Mouse (Mus musculus): ENCODE measurements around the gene 1700016K19Rik. TPM values are rescaled to one million over a fixed set of nuclear protein-coding genes. Genes with fewer than 3 reads are reported as not detected.

1700016K19Rik gene
- polyA plus RNA-seq, 1 experiment from 2014 or later, result 0.64 TPM

- Histone ChIP-seq H3K4me2 (replicated peaks) (no peak overlapping the region), H3K27me3 (no peaks in the 10 kb centered on the region), H3K9me3 (no peaks in the 10 kb centered on the region), H3K36me3 (peaks cover 12% of the 10 kb centered on the region), H3K4me1 (peaks cover 31% of the 10 kb centered on the region), H3K9ac (no peak overlapping the region), H3K27ac (no peak overlapping the region), H3K4me3 (no peak overlapping the region)
- 63% methylated on average over 4 of the region's 4 CpGs for WGBS
- ATAC-seq (ENCODE audit: low FRiP score, low read depth), result no peak
Measured at GRCm38 (mm10) chr11:76040761-76041376, 41.2 kb downstream of the 1700016K19Rik start.

DNA sequence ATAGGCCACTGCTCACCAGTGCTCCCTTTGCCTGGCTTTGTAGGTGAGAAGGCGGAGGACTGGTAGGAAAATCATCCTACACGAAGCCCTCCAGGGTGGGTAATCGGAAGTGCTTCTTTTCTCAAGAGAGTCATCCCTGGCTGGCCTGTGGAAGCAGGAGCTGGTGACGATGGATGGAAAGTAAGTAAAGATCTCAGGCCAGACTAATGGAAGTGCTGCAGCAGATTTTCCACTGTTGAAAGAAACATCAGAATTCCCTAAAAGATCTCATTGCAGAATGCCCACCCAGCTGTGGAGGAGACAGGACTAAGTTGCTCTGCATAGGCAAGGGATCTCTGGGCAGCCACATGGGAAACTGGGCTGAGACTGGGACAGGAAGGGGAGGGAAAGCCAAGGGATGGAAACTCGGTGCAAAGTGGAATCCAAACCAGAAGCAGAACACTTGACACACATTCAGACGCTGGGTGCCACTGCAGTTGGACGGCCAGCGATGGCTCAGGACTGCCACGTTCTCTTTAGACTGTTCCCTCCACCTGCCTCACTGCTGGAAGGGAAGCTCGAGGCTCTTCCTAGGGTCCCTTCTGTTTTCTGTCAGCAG lies 42.4 kb downstream of the 1700016K19Rik start:
- no peak for ATAC-seq (ENCODE audit: low FRiP score, low read depth)
- H3K27ac ChIP-seq, result peak overlapping the region; percentile 71
- H3K4me3 ChIP-seq, result no peak overlapping the region
- no peaks in the 10 kb centered on the region for H3K9me3 ChIP-seq
- H3K27me3 ChIP-seq, result no peaks in the 10 kb centered on the region
- WGBS, result 51% methylated on average over 10 of the region's 10 CpGs
- peaks cover 31% of the 10 kb centered on the region for H3K4me1 ChIP-seq
- H3K36me3 ChIP-seq, result peaks cover 25% of the 10 kb centered on the region
- H3K4me2 ChIP-seq (replicated peaks), result no peak overlapping the region
- no peak overlapping the region for H3K9ac ChIP-seq

DNA sequence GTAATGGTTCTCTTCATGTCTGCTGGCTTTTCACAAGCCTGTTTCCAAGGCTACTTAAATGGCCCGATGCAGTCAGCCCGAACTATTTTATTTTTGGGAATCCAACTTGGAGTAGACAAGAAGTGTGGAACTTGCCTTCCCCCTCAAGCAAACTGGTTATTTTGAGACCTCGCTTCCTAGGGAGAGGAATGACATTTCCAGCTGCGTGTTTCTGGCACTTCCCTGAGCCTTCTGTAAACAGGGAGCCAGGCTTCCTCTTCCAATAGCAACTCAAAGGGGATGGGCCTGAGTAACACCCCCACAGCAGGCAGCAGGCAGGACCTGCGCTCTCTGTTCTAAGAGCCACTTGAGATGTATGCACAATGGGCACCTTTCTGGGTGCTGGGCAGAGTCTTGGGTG lies 43.2 kb downstream of the 1700016K19Rik start:
- Histone ChIP-seq H3K4me1 (peaks cover 31% of the 10 kb centered on the region), H3K4me3 (no peak overlapping the region), H3K27me3 (no peaks in the 10 kb centered on the region), H3K9me3 (no peaks in the 10 kb centered on the region), H3K27ac (0 out of 2 replicates have a peak overlapping the region, but pooled peaks have one; percentile 71), H3K36me3 (peaks cover 27% of the 10 kb centered on the region), H3K9ac (no peak overlapping the region), H3K4me2 (replicated peaks) (no peak overlapping the region)
- ATAC-seq (ENCODE audit: low FRiP score, low read depth), result no peak
- WGBS, result 24% methylated on average over 5 of the region's 5 CpGs

GRCm38 (mm10) chr11:76044468-76044867 lies 44.8 kb downstream of the 1700016K19Rik start:
- no peak overlapping the region for H3K27ac ChIP-seq
- no peaks in the 10 kb centered on the region for H3K9me3 ChIP-seq
- no peak; the same call in 1 of the 2 replicates for ATAC-seq (ENCODE audit: low FRiP score, low read depth)
- peaks cover 31% of the 10 kb centered on the region for H3K36me3 ChIP-seq
- H3K27me3 ChIP-seq, result no peaks in the 10 kb centered on the region
- H3K9ac ChIP-seq, result no peak overlapping the region
- H3K4me3 ChIP-seq, result no peak overlapping the region
- 77% methylated on average over 6 of the region's 6 CpGs for WGBS
- H3K4me2 ChIP-seq (replicated peaks), result no peak overlapping the region
- H3K4me1 ChIP-seq, result peaks cover 31% of the 10 kb centered on the region

GRCm38 (mm10) chr11:76045367-76045766 lies 45.7 kb downstream of the 1700016K19Rik start:
- H3K36me3 ChIP-seq, result peaks cover 31% of the 10 kb centered on the region
- no peak overlapping the region for H3K4me3 ChIP-seq
- no peaks in the 10 kb centered on the region for H3K9me3 ChIP-seq
- no peaks in the 10 kb centered on the region for H3K27me3 ChIP-seq
- ATAC-seq (ENCODE audit: low FRiP score, low read depth), result no peak
- H3K4me1 ChIP-seq, result peaks cover 31% of the 10 kb centered on the region
- no peak overlapping the region for H3K4me2 ChIP-seq (replicated peaks)
- WGBS, result 92% methylated on average over 6 of the region's 6 CpGs
- H3K9ac ChIP-seq, result no peak overlapping the region
- H3K27ac ChIP-seq, result no peak overlapping the region

DNA sequence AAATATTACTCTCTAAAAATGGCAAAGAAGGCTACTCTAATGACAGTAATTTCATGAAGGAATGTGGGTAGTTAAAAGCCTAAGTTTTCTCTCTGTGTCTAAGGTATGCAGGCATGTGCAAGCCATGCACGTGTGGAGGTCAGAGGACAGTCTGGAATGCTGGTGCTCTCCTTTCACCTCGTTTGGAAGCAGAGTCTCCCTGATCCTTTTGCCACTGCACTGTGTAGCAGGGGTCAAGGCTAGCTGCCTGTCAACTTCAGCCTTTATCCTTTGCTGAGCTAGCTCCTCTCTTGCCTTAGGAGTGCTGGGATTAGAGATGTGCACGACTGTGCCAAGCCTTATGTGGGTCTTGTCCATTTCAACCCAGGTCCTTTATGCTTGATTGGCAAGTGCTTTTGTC lies 50.8 kb downstream of the 1700016K19Rik start:
- no peak overlapping the region for H3K4me3 ChIP-seq
- no peaks in the 10 kb centered on the region for H3K27me3 ChIP-seq

GRCm38 (mm10) chr11:76050967-76051512 lies 51.3 kb downstream of the 1700016K19Rik start:
- H3K4me1 ChIP-seq, result peaks cover 18% of the 10 kb centered on the region
- WGBS, result 35% methylated on average over 5 of the region's 5 CpGs
- H3K9ac ChIP-seq, result no peak overlapping the region
- ATAC-seq (ENCODE audit: low FRiP score, low read depth), result no peak
- no peaks in the 10 kb centered on the region for H3K27me3 ChIP-seq
- H3K27ac ChIP-seq, result no peak overlapping the region; the same call in 1 of the 2 replicates
- H3K4me2 ChIP-seq (replicated peaks), result no peak overlapping the region
- no peaks in the 10 kb centered on the region for H3K9me3 ChIP-seq
- H3K4me3 ChIP-seq, result no peak overlapping the region
- peaks cover 21% of the 10 kb centered on the region for H3K36me3 ChIP-seq

More for the DNA sequence above, 50.8 kb downstream of the 1700016K19Rik start:
- WGBS, result 40% methylated on average over 3 of the region's 3 CpGs
- Histone ChIP-seq H3K9ac (no peak overlapping the region), H3K27ac (no peak overlapping the region), H3K4me1 (peaks cover 18% of the 10 kb centered on the region), H3K4me2 (replicated peaks) (no peak overlapping the region), H3K36me3 (peaks cover 22% of the 10 kb centered on the region), H3K9me3 (no peaks in the 10 kb centered on the region)
- no peak for ATAC-seq (ENCODE audit: low FRiP score, low read depth)

DNA sequence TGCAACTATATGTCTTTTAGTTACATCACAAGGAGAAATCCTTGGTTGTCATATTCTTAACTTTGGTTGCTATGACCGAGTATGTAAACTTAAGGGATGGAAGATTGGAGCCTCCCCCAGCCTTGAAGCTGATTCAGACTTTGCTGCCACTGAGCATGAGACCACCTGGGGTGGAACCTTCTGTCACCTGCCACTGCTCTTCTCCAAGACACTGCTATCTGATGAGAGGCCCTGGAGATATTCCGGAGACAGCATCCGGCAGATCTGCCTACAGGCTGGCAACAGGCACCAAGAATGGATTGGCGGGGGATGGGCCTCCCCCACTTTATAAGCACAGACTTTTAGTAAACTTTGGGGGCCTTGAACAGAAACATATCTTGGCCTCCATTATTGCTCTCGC lies 52.8 kb downstream of the 1700016K19Rik start:
- WGBS, result 88% methylated on average over 5 of the region's 5 CpGs
- no peak overlapping the region for H3K9ac ChIP-seq
- peaks cover 8% of the 10 kb centered on the region; the same call in 1 of the 2 replicates for H3K36me3 ChIP-seq
- no peak overlapping the region for H3K4me2 ChIP-seq (replicated peaks)
- no peaks in the 10 kb centered on the region for H3K27me3 ChIP-seq
- ATAC-seq (ENCODE audit: low FRiP score, low read depth), result no peak
- no peaks in the 10 kb centered on the region for H3K9me3 ChIP-seq
- H3K27ac ChIP-seq, result no peak overlapping the region
- H3K4me3 ChIP-seq, result no peak overlapping the region
- peaks cover 18% of the 10 kb centered on the region for H3K4me1 ChIP-seq

Other genes with a start within 250 kb of the 1700016K19Rik start
- 1.0 and 1.3 TPM in 2 replicates for gene Doc2b, start 203.9 kb upstream of the 1700016K19Rik start, polyA plus RNA-seq (2015; fragmentation: Nextera tagmentation; extraction: Ambion mirVana)
- gene Rph3al, start 61.5 kb upstream of the 1700016K19Rik start, polyA plus RNA-seq (2015; fragmentation: Nextera tagmentation; extraction: Ambion mirVana), result 2.5 and 2.6 TPM in 2 replicates
- 51.3 and 52.1 TPM in 2 replicates for gene Rflnb, start 27.9 kb downstream of the 1700016K19Rik start, polyA plus RNA-seq (2015; fragmentation: Nextera tagmentation; extraction: Ambion mirVana)
- gene Vps53, start 179.7 kb downstream of the 1700016K19Rik start, polyA plus RNA-seq (2015; fragmentation: Nextera tagmentation; extraction: Ambion mirVana), result 37.5 and 40.0 TPM in 2 replicates
- 27.8 and 29.9 TPM in 2 replicates for gene Fam57a, start 179.8 kb downstream of the 1700016K19Rik start, polyA plus RNA-seq (2015; fragmentation: Nextera tagmentation; extraction: Ambion mirVana)
- gene Dbil5, start 217.7 kb downstream of the 1700016K19Rik start, polyA plus RNA-seq (2015; fragmentation: Nextera tagmentation; extraction: Ambion mirVana), result 0.64 and 1.1 TPM in 2 replicates
- gene Gemin4, start 217.8 kb downstream of the 1700016K19Rik start, polyA plus RNA-seq (2015; fragmentation: Nextera tagmentation; extraction: Ambion mirVana), result 31.6 and 35.2 TPM in 2 replicates
- 26.2 and 26.8 TPM in 2 replicates for gene Mrm3, start 243.8 kb downstream of the 1700016K19Rik start, polyA plus RNA-seq (2015; fragmentation: Nextera tagmentation; extraction: Ambion mirVana)
- gene Glod4, start 243.8 kb downstream of the 1700016K19Rik start, polyA plus RNA-seq (2015; fragmentation: Nextera tagmentation; extraction: Ambion mirVana), result 129 and 135 TPM in 2 replicates